Mouse (Mus musculus) heart, embryonic 10.5 days (tissue): Measurements from ENCODE around the gene 5730455P16Rik. TPM values are rescaled to one million over a fixed set of nuclear protein-coding genes. Genes with fewer than 3 reads are reported as not detected.
"Not testable (repeated sequence)": the region's sequence is repeated elsewhere in the genome, so short reads cannot be mapped to it uniquely, and the experiment has no call there.

Experiments used
- DNase-seq: peaks from one replicate; pipeline ENCODE4 v3.0.0-alpha.2; 2017; ENCODE audit warnings: low spot score
- H3K27ac ChIP-seq: fragments of 300-500 bp; sonication (generic); 2 replicates; pipeline ENCODE4 v1.5.1; 2016; ENCODE audit warnings: mild to moderate bottlenecking
- H3K27me3 ChIP-seq: fragments of 300-500 bp; sonication (generic); 2 replicates; pipeline ENCODE4 v1.6.1; 2016; ENCODE audit warnings: mild to moderate bottlenecking; ENCODE audit not compliant: poor library complexity, insufficient read depth, severe bottlenecking
- H3K36me3 ChIP-seq: fragments of 300-500 bp; sonication (generic); 2 replicates; pipeline ENCODE4 v1.6.1; 2016; ENCODE audit warnings: mild to moderate bottlenecking, moderate library complexity
- H3K4me1 ChIP-seq: fragments of 300-500 bp; sonication (generic); 2 replicates; pipeline ENCODE4 v1.6.1; 2016; ENCODE audit warnings: mild to moderate bottlenecking
- H3K4me3 ChIP-seq: fragments of 300-500 bp; sonication (generic); 2 replicates; pipeline ENCODE4 v1.5.1; 2016; ENCODE audit warnings: mild to moderate bottlenecking, moderate library complexity
- H3K9me3 ChIP-seq: fragments of 300-500 bp; sonication (generic); 2 replicates; pipeline ENCODE4 v1.6.1; 2016; ENCODE audit warnings: mild to moderate bottlenecking, moderate library complexity
- WGBS: fragments of 180-500 bp; shearing (Covaris S2); methylation state at CpG from one replicate; pipeline ENCODE4 v1.1.7; 2016; 5-methylcytosine and 5-hydroxymethylcytosine counted together
- polyA plus RNA-seq: library from polyadenylated mRNA; unstranded; fragments of >200 nt; fragmentation: Nextera tagmentation; extraction: Ambion mirVana; gene quantifications from 2 replicates; pipeline ENCODE4 v1.2.1, GENCODE M21; 2016

5730455P16Rik gene
- polyA plus RNA-seq, 1 experiment from 2014 or later, result 17.2 TPM

- 97% methylated on average over 2 of the region's 2 CpGs for WGBS
- Histone ChIP-seq H3K4me1 (no peaks in the 10 kb centered on the region), H3K27ac (no peak overlapping the region), H3K36me3 (peaks cover 100% of the 10 kb centered on the region), H3K4me3 (no peak overlapping the region), H3K9me3 (no peaks in the 10 kb centered on the region), H3K27me3 (no peaks in the 10 kb centered on the region)
- no peak for DNase-seq
Measured at GRCm38 (mm10) chr11:80391407-80392120, 13.7 kb upstream of the 5730455P16Rik start.

GRCm38 (mm10) chr11:80389885-80390284 lies 12.1 kb upstream of the 5730455P16Rik start:
- no peaks in the 10 kb centered on the region for H3K27me3 ChIP-seq
- no peak for DNase-seq
- WGBS, result 84% methylated on average over 1 of the region's 1 CpGs
- peaks cover 10% of the 10 kb centered on the region for H3K4me1 ChIP-seq
- no peaks in the 10 kb centered on the region for H3K9me3 ChIP-seq
- H3K4me3 ChIP-seq, result no peak overlapping the region
- no peak overlapping the region for H3K27ac ChIP-seq
- H3K36me3 ChIP-seq, result peaks cover 98% of the 10 kb centered on the region

GRCm38 (mm10) chr11:80386790-80387189 lies 9.0 kb upstream of the 5730455P16Rik start:
- Histone ChIP-seq H3K4me3 (no peak overlapping the region), H3K27ac (no peak overlapping the region), H3K9me3 (no peaks in the 10 kb centered on the region), H3K27me3 (no peaks in the 10 kb centered on the region), H3K4me1 (peaks cover 13% of the 10 kb centered on the region), H3K36me3 (peaks cover 70% of the 10 kb centered on the region)
- 54% methylated on average over 2 of the region's 2 CpGs for WGBS
- no peak for DNase-seq

- Histone ChIP-seq H3K27ac (no peak overlapping the region), H3K4me3 (peak overlapping the region; percentile 80), H3K36me3 (peaks cover 53% of the 10 kb centered on the region), H3K4me1 (peaks cover 13% of the 10 kb centered on the region), H3K27me3 (no peaks in the 10 kb centered on the region), H3K9me3 (no peaks in the 10 kb centered on the region)
- 62% methylated on average over 4 of the region's 4 CpGs for WGBS
- DNase-seq, result no peak
Measured at GRCm38 (mm10) chr11:80385055-80385454, 7.2 kb upstream of the 5730455P16Rik start.

- H3K27ac ChIP-seq, result peak overlapping the region; percentile 96; the same call in 1 of the 2 replicates
- peaks cover 47% of the 10 kb centered on the region for H3K36me3 ChIP-seq
- H3K4me3 ChIP-seq, result peak overlapping the region; percentile 80
- no peaks in the 10 kb centered on the region for H3K9me3 ChIP-seq
- H3K4me1 ChIP-seq, result peaks cover 13% of the 10 kb centered on the region
- no peak for DNase-seq
- no peaks in the 10 kb centered on the region for H3K27me3 ChIP-seq
Measured at GRCm38 (mm10) chr11:80384461-80384860, 6.6 kb upstream of the 5730455P16Rik start.

- under 1% methylated on average over 20 of the region's 20 CpGs for WGBS
- no peak for DNase-seq
- peaks cover 39% of the 10 kb centered on the region for H3K36me3 ChIP-seq
- no peaks in the 10 kb centered on the region for H3K9me3 ChIP-seq
- peaks cover 13% of the 10 kb centered on the region for H3K4me1 ChIP-seq
- peak overlapping the region; percentile 80 for H3K4me3 ChIP-seq
- H3K27me3 ChIP-seq, result no peaks in the 10 kb centered on the region
- peak overlapping the region; percentile 96 for H3K27ac ChIP-seq
Measured at GRCm38 (mm10) chr11:80383626-80384046, 5.8 kb upstream of the 5730455P16Rik start.

GRCm38 (mm10) chr11:80383019-80383625 lies 5.3 kb upstream of the 5730455P16Rik start, which contains the start of gene Zfp207:
Zfp207 (plus strand) TSS chr11:80383279.
- peak; percentile 98 for DNase-seq
- H3K9me3 ChIP-seq, result no peaks in the 10 kb centered on the region
- WGBS, result under 1% methylated on average over 33 of the region's 33 CpGs
- H3K36me3 ChIP-seq, result peaks cover 34% of the 10 kb centered on the region
- no peaks in the 10 kb centered on the region for H3K27me3 ChIP-seq
- peak within 1 kb of the TSS; percentile 96 for H3K27ac ChIP-seq
- peaks cover 13% of the 10 kb centered on the region for H3K4me1 ChIP-seq
- H3K4me3 ChIP-seq, result peak within 1 kb of the TSS; percentile 80

GRCm38 (mm10) chr11:80382626-80383018 lies 4.8 kb upstream of the 5730455P16Rik start:
- WGBS, result 7% methylated on average over 12 of the region's 12 CpGs
- no peaks in the 10 kb centered on the region for H3K9me3 ChIP-seq
- H3K27me3 ChIP-seq, result no peaks in the 10 kb centered on the region
- peaks cover 29% of the 10 kb centered on the region for H3K36me3 ChIP-seq
- peak overlapping the region; percentile 80 for H3K4me3 ChIP-seq
- H3K4me1 ChIP-seq, result peaks cover 13% of the 10 kb centered on the region
- peak overlapping the region; percentile 96 for H3K27ac ChIP-seq
- peak; percentile 74 for DNase-seq

GRCm38 (mm10) chr11:80379184-80379583 lies 1.4 kb upstream of the 5730455P16Rik start:
- not testable (repeated sequence) for DNase-seq, H3K27me3 ChIP-seq, H3K27ac ChIP-seq, H3K9me3 ChIP-seq, H3K4me1 ChIP-seq, H3K4me3 ChIP-seq
- WGBS, result 94% methylated on average over 7 of the region's 7 CpGs
- H3K36me3 ChIP-seq, result peaks cover 13% of the 10 kb centered on the region; the same call in 1 of the 2 replicates

- peaks cover 19% of the 10 kb centered on the region for H3K36me3 ChIP-seq
- 60% methylated on average over 2 of the region's 2 CpGs for WGBS
- peak overlapping the region; percentile 91 for H3K4me3 ChIP-seq
- peak; percentile 25 for DNase-seq
- not testable (repeated sequence) for H3K4me1 ChIP-seq, H3K9me3 ChIP-seq, H3K27me3 ChIP-seq
- peak overlapping the region; percentile 95; the same call in 1 of the 2 replicates for H3K27ac ChIP-seq
Measured at GRCm38 (mm10) chr11:80378452-80379068, 726 bp upstream of the 5730455P16Rik start.

GRCm38 (mm10) chr11:80376651-80377050 lies 1.2 kb downstream of the 5730455P16Rik start:
- WGBS, result 68% methylated on average over 4 of the region's 4 CpGs
- no peaks in the 10 kb centered on the region for H3K9me3 ChIP-seq

GRCm38 (mm10) chr11:80368949-80369348 lies 8.9 kb downstream of the 5730455P16Rik start:
- H3K4me1 ChIP-seq, result no peaks in the 10 kb centered on the region
- no peak overlapping the region for H3K4me3 ChIP-seq
- no peak overlapping the region for H3K27ac ChIP-seq
- H3K27me3 ChIP-seq, result no peaks in the 10 kb centered on the region
- peaks cover 72% of the 10 kb centered on the region for H3K36me3 ChIP-seq
- WGBS, result 91% methylated on average over 1 of the region's 1 CpGs
- no peaks in the 10 kb centered on the region for H3K9me3 ChIP-seq
- DNase-seq, result peak; percentile 22

More at GRCm38 (mm10) chr11:80376651-80377050, 1.2 kb downstream of the 5730455P16Rik start:
- Histone ChIP-seq H3K36me3 (peaks cover 29% of the 10 kb centered on the region), H3K4me3 (no peak overlapping the region), H3K27ac (no peak overlapping the region), H3K4me1 (peaks cover 6% of the 10 kb centered on the region; the same call in 1 of the 2 replicates), H3K27me3 (no peaks in the 10 kb centered on the region)
- peak; percentile 55 for DNase-seq

- Histone ChIP-seq H3K9me3 (no peaks in the 10 kb centered on the region), H3K27me3 (peaks cover 6% of the 10 kb centered on the region; the same call in 1 of the 2 replicates), H3K4me3 (no peak overlapping the region), H3K27ac (no peak overlapping the region), H3K36me3 (peaks cover 5% of the 10 kb centered on the region; the same call in 1 of the 2 replicates), H3K4me1 (no peaks in the 10 kb centered on the region)
- WGBS, result 32% methylated on average over 4 of the region's 4 CpGs
- no peak for DNase-seq
Measured at GRCm38 (mm10) chr11:80354832-80355231, 23.0 kb downstream of the 5730455P16Rik start.
